Mouse (Mus musculus) G1E (cell line): ENCODE data around the gene Ptgfr. TPM values are rescaled to one million over a fixed set of nuclear protein-coding genes. Genes with fewer than 3 reads are reported as not detected.

Experiments
- ATAC-seq: 2 replicates; pipeline ENCODE4 v1.8.0; 2016; ENCODE audit warnings: mild to moderate bottlenecking; ENCODE audit not compliant: insufficient number of reproducible peaks, poor library complexity, low FRiP score, severe bottlenecking; ENCODE audit errors: extremely low read depth
- DNase-seq: peaks from one replicate; pipeline ENCODE4 v3.0.0; 2012; ENCODE audit warnings: low spot score
- H3K27me3 ChIP-seq: 2 replicates; pipeline ENCODE4 v1.6.1; 2012; ENCODE audit warnings: mild to moderate bottlenecking, low read length, inconsistent platforms; ENCODE audit not compliant: insufficient read depth
- H3K36me3 ChIP-seq: replicated peaks from 2 replicates; pipeline ENCODE3; 2012; ENCODE audit warnings: mild to moderate bottlenecking, inconsistent platforms
- H3K4me1 ChIP-seq: 2 replicates; pipeline ENCODE4 v1.6.1; 2012; ENCODE audit warnings: low read depth, low read length, inconsistent platforms, mixed read lengths; ENCODE audit not compliant: insufficient read depth
- H3K4me3 ChIP-seq: 2 replicates; pipeline ENCODE4 v1.5.1; 2012; ENCODE audit warnings: low read depth, mild to moderate bottlenecking, inconsistent platforms, low read length, moderate library complexity, mixed read lengths
- H3K9me3 ChIP-seq: replicated peaks from 2 replicates; pipeline ENCODE4 v1.6.1; 2012; ENCODE audit warnings: inconsistent platforms
- CTCF ChIP-seq: IDR thresholded peaks from 2 replicates; pipeline ENCODE4 v1.5.1; 2012; ENCODE audit warnings: low read depth, low read length, inconsistent platforms, mixed read lengths
- GATA1 ChIP-seq: IDR thresholded peaks from 2 replicates; pipeline ENCODE4 v1.6.1; 2012; ENCODE audit warnings: borderline replicate concordance, low read length, inconsistent platforms, mixed read lengths
- GATA2 ChIP-seq: IDR thresholded peaks from 2 replicates; pipeline ENCODE4 v1.6.1; 2012; ENCODE audit warnings: low read depth, low read length, inconsistent platforms, borderline replicate concordance
- POLR2AphosphoS5 ChIP-seq: IDR thresholded peaks from 2 replicates; pipeline ENCODE4 v1.6.1; 2012; ENCODE audit warnings: low read depth, low read length, inconsistent platforms; ENCODE audit not compliant: insufficient replicate concordance
- TAL1 ChIP-seq: conservative IDR thresholded peaks from 2 replicates; pipeline ENCODE4 v1.6.1; 2012; ENCODE audit warnings: low read depth, low read length, inconsistent platforms, mixed read lengths
- polyA plus RNA-seq: library from polyadenylated mRNA; stranded (reverse); fragments of >175 nt; gene quantifications from 2 replicates; pipeline ENCODE4 v1.2.3, GENCODE M21; 2012
- total RNA-seq, 2 experiments: library from RNA; stranded (forward) in 1 of 2; stranded (reverse) in 1 of 2; fragments of 200-1000 nt in 1 of 2; fragments of >200 nt in 1 of 2; fragmentation: Nextera tagmentation in 1 of 2; gene quantifications; 2 replicates each; pipeline ENCODE4 v1.2.3; 2014 to 2017

Ptgfr gene
- total and polyA plus RNA-seq, 3 experiments, result 0.05 TPM; not detected in 2

GRCm38 (mm10) chr3:151827950-151828610 is 9.3 kb downstream of the Ptgfr start:
- Histone ChIP-seq H3K27me3 (no peaks in the 10 kb centered on the region), H3K9me3 (peaks cover 23% of the 10 kb centered on the region), H3K36me3 (no peaks in the 10 kb centered on the region), H3K4me3 (no peak overlapping the region), H3K4me1 (no peaks in the 10 kb centered on the region)
- TF ChIP-seq POLR2AphosphoS5 (no peak), CTCF (no peak), TAL1 (no peak), GATA1 (no peak), GATA2 (no peak)
- DNase-seq (no peak), ATAC-seq (no peak)

GRCm38 (mm10) chr3:151819811-151820210 is 17.6 kb downstream of the Ptgfr start:
- peaks cover 14% of the 10 kb centered on the region for H3K9me3 ChIP-seq
- DNase-seq, result no peak
- H3K27me3 ChIP-seq, result no peaks in the 10 kb centered on the region
- ATAC-seq, result no peak
- H3K4me1 ChIP-seq, result no peaks in the 10 kb centered on the region
- H3K36me3 ChIP-seq, result no peaks in the 10 kb centered on the region
- TF ChIP-seq GATA1, result no peak
- TF ChIP-seq GATA2, result no peak
- TF ChIP-seq CTCF, result no peak
- TF ChIP-seq TAL1, result no peak
- TF ChIP-seq POLR2AphosphoS5, result no peak
- no peak overlapping the region for H3K4me3 ChIP-seq

- DNase-seq, result no peak
Measured at GRCm38 (mm10) chr3:151818265-151818664, 19.2 kb downstream of the Ptgfr start.

GRCm38 (mm10) chr3:151808613-151809012 is 28.8 kb downstream of the Ptgfr start:
- no peak for DNase-seq
- ATAC-seq, result no peak
- TF ChIP-seq POLR2AphosphoS5 (no peak), CTCF (no peak), TAL1 (no peak), GATA1 (no peak), GATA2 (no peak)

More at GRCm38 (mm10) chr3:151818265-151818664, 19.2 kb downstream of the Ptgfr start:
- no peak for ATAC-seq
- TF ChIP-seq GATA2 (no peak), CTCF (no peak), GATA1 (no peak), TAL1 (no peak), POLR2AphosphoS5 (no peak)
- Histone ChIP-seq H3K9me3 (peaks cover 19% of the 10 kb centered on the region), H3K4me1 (no peaks in the 10 kb centered on the region), H3K36me3 (no peaks in the 10 kb centered on the region), H3K27me3 (no peaks in the 10 kb centered on the region), H3K4me3 (no peak overlapping the region)

GRCm38 (mm10) chr3:151788622-151789021 is 48.8 kb downstream of the Ptgfr start:
- Histone ChIP-seq H3K4me3 (no peak overlapping the region), H3K4me1 (no peaks in the 10 kb centered on the region), H3K27me3 (no peaks in the 10 kb centered on the region), H3K9me3 (peaks cover 24% of the 10 kb centered on the region), H3K36me3 (no peaks in the 10 kb centered on the region)
- DNase-seq (no peak), ATAC-seq (no peak)
- TF ChIP-seq POLR2AphosphoS5, result no peak
- no peak for TF ChIP-seq GATA1
- TF ChIP-seq TAL1, result no peak
- TF ChIP-seq GATA2, result no peak
- TF ChIP-seq CTCF, result no peak

More at GRCm38 (mm10) chr3:151808613-151809012, 28.8 kb downstream of the Ptgfr start:
- Histone ChIP-seq H3K4me3 (no peak overlapping the region), H3K36me3 (no peaks in the 10 kb centered on the region), H3K4me1 (no peaks in the 10 kb centered on the region), H3K9me3 (peaks cover 28% of the 10 kb centered on the region), H3K27me3 (no peaks in the 10 kb centered on the region)

GRCm38 (mm10) chr3:151775089-151775488 is 62.3 kb downstream of the Ptgfr start:
- Histone ChIP-seq H3K4me1 (no peaks in the 10 kb centered on the region), H3K4me3 (no peak overlapping the region), H3K27me3 (no peaks in the 10 kb centered on the region), H3K9me3 (peaks cover 9% of the 10 kb centered on the region), H3K36me3 (no peaks in the 10 kb centered on the region)
- ATAC-seq (no peak), DNase-seq (no peak)
- TF ChIP-seq GATA1 (no peak), POLR2AphosphoS5 (no peak), GATA2 (no peak), TAL1 (no peak), CTCF (no peak)
